Mouse (Mus musculus): ENCODE results near the gene Sbf2. TPM values are rescaled to one million over a fixed set of nuclear protein-coding genes. Genes with fewer than 3 reads are reported as not detected.

The Sbf2 gene
- polyA plus RNA-seq, 1 experiment from 2014 or later, result 32.1 TPM

GRCm38 (mm10) chr7:110265796-110266195 is 348.9 kb downstream of the Sbf2 start:
- H3K27ac ChIP-seq (ENCODE audit: low read length), result no peak overlapping the region
- no peak overlapping the region for H3K4me3 ChIP-seq (ENCODE audit: low read length)
- ATAC-seq (ENCODE audit: low FRiP score, low TSS enrichment), result no peak
- H3K36me3 ChIP-seq (ENCODE audit: insufficient read depth, low read length), result peaks cover 13% of the 10 kb centered on the region; the same call in 1 of the 2 replicates
- no peaks in the 10 kb centered on the region for H3K4me1 ChIP-seq (ENCODE audit: insufficient read depth, low read length)
- no peak overlapping the region for H3K4me2 ChIP-seq (replicated peaks; ENCODE audit: low read depth, low read length)
- H3K27me3 ChIP-seq (ENCODE audit: insufficient read depth, low read length), result no peaks in the 10 kb centered on the region
- 30% methylated on average over 7 of the region's 7 CpGs for whole genome bisulfite sequencing
- H3K9me3 ChIP-seq (ENCODE audit: low read length), result no peaks in the 10 kb centered on the region
- H3K9ac ChIP-seq (replicated peaks; ENCODE audit: low read length), result no peak overlapping the region

- H3K27me3 ChIP-seq (ENCODE audit: insufficient read depth, low read length), result no peaks in the 10 kb centered on the region
- no peak for ATAC-seq (ENCODE audit: low FRiP score, low TSS enrichment)
- no peak overlapping the region for H3K4me2 ChIP-seq (replicated peaks; ENCODE audit: low read depth, low read length)
- no peak overlapping the region for H3K9ac ChIP-seq (replicated peaks; ENCODE audit: low read length)
- no peaks in the 10 kb centered on the region for H3K36me3 ChIP-seq (ENCODE audit: insufficient read depth, low read length)
- no peaks in the 10 kb centered on the region for H3K9me3 ChIP-seq (ENCODE audit: low read length)
- H3K4me1 ChIP-seq (ENCODE audit: insufficient read depth, low read length), result peaks cover 1% of the 10 kb centered on the region; the same call in 1 of the 2 replicates
- H3K27ac ChIP-seq (ENCODE audit: low read length), result no peak overlapping the region
- 65% methylated on average over 1 of the region's 1 CpGs for WGBS
- no peak overlapping the region for H3K4me3 ChIP-seq (ENCODE audit: low read length)
These were observed 351.2 kb downstream of the Sbf2 start for GRCm38 (mm10) chr7:110263474-110263873.

DNA sequence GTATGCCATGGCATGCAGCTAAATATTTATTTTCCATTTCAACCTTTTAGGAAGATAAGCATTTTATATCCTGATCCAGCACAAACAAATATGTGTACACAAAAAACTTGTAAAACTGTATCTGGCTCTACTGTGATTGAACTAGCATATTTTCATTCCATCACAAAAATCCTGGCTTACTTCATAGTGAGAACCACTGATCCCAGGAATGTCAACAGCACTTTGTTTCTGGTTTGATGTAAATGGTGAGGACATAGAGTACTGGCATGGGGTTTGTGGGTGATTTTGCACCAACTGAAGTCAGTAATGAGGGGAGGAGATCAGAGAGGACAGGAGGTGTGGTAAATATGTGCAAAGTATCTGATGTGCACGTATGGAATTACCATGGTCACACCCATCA is 352.1 kb downstream of the Sbf2 start:
- no peak for ATAC-seq (ENCODE audit: low FRiP score, low TSS enrichment)
- no peaks in the 10 kb centered on the region for H3K9me3 ChIP-seq (ENCODE audit: low read length)
- H3K27ac ChIP-seq (ENCODE audit: low read length), result no peak overlapping the region
- H3K36me3 ChIP-seq (ENCODE audit: insufficient read depth, low read length), result no peaks in the 10 kb centered on the region
- H3K4me1 ChIP-seq (ENCODE audit: insufficient read depth, low read length), result peaks cover 7% of the 10 kb centered on the region; the same call in 1 of the 2 replicates
- H3K4me3 ChIP-seq (ENCODE audit: low read length), result no peak overlapping the region
- H3K27me3 ChIP-seq (ENCODE audit: insufficient read depth, low read length), result no peaks in the 10 kb centered on the region
- no peak overlapping the region for H3K9ac ChIP-seq (replicated peaks; ENCODE audit: low read length)
- WGBS, result 83% methylated on average over 1 of the region's 1 CpGs
- H3K4me2 ChIP-seq (replicated peaks; ENCODE audit: low read depth, low read length), result no peak overlapping the region

GRCm38 (mm10) chr7:110261807-110262206 is 352.9 kb downstream of the Sbf2 start:
- Histone ChIP-seq H3K9me3 (ENCODE audit: low read length) (no peaks in the 10 kb centered on the region), H3K27ac (ENCODE audit: low read length) (no peak overlapping the region), H3K4me1 (ENCODE audit: insufficient read depth, low read length) (peaks cover 14% of the 10 kb centered on the region; the same call in 1 of the 2 replicates), H3K36me3 (ENCODE audit: insufficient read depth, low read length) (no peaks in the 10 kb centered on the region), H3K4me3 (ENCODE audit: low read length) (no peak overlapping the region), H3K4me2 (replicated peaks; ENCODE audit: low read depth, low read length) (no peak overlapping the region), H3K9ac (replicated peaks; ENCODE audit: low read length) (no peak overlapping the region), H3K27me3 (ENCODE audit: insufficient read depth, low read length) (no peaks in the 10 kb centered on the region)
- no peak for ATAC-seq (ENCODE audit: low FRiP score, low TSS enrichment)
- 70% methylated on average over 4 of the region's 4 CpGs for WGBS

DNA sequence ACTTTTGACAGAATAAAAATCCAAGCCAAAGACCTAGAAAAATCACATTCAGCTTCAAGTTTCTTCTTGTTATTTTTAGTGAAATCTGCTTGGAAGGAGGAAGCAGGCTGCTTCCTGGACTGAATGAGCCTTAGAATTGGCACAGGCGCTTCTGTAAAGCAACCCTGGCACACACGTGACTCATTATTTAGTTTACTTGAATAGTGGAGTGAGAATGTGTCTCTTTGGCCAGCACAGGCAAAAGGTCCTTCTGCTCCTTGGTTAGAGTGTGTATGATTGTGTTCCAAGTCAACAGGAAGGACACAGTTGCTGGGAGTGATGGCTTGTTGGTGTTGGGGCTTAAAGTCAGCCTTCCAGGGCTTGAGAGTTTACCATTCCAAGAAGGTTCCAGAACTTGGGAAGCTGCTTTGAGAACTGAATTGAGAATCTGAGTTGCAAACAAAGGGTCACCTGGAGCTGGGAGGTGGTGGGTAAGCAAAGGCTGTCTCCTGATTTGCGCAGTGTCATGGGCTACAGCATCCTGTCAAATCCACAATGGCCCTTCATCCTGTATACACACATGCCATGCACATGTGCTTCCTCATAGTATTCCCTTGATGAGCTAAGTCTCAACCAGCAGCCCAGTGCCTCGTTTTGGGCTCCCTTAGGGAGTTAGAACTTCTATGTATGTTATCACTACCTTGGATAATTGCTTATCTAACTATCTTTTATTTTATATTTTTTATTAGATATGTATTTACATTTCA is 354.6 kb downstream of the Sbf2 start:
- ATAC-seq (ENCODE audit: low FRiP score, low TSS enrichment), result 0 out of 2 replicates have a peak, but pooled peaks have one; percentile 54
- Histone ChIP-seq H3K4me1 (ENCODE audit: insufficient read depth, low read length) (peaks cover 15% of the 10 kb centered on the region; the same call in 1 of the 2 replicates), H3K9ac (replicated peaks; ENCODE audit: low read length) (no peak overlapping the region), H3K27ac (ENCODE audit: low read length) (peak overlapping the region; percentile 75), H3K27me3 (ENCODE audit: insufficient read depth, low read length) (no peaks in the 10 kb centered on the region), H3K36me3 (ENCODE audit: insufficient read depth, low read length) (no peaks in the 10 kb centered on the region), H3K4me2 (replicated peaks; ENCODE audit: low read depth, low read length) (no peak overlapping the region), H3K9me3 (ENCODE audit: low read length) (no peaks in the 10 kb centered on the region), H3K4me3 (ENCODE audit: low read length) (no peak overlapping the region)
- WGBS, result 69% methylated on average over 4 of the region's 4 CpGs

DNA sequence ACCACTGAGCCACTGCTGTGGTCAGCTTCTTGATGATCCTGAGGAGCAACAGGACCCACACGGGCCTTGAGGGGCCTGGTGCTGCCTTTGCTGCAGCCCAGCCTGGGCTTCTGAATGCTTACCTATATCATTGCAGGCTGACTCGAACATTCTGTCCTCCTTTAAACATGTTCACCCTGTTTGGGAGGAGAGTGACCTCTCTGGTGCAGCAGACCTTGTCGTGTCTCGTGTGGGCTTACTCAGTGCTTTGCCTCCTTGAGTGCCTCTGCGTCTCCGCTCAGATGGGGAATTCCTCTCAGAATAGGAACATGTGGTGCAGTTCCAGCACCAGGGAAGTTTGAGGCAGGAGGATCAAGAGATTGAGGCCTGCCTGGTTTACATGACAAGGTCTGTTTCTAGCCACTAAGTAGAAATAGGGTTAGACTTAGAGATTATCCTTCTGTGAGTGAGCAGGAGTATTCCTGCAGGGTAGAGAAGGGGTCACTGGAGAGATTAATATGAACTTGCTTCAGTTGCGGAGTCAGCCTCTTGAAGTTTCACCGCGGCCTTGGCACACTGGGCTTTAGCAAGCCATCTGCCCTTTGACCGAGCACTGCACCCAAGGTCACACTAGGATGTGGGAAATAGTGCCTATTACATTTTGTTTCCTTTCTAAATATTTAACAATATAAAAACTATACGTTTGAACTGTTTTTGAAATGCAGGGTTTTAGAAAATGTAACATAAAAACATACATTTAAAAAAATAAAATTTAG is 356.3 kb downstream of the Sbf2 start:
- H3K27ac ChIP-seq (ENCODE audit: low read length), result 0 out of 2 replicates have a peak overlapping the region, but pooled peaks have one; percentile 31
- no peaks in the 10 kb centered on the region for H3K27me3 ChIP-seq (ENCODE audit: insufficient read depth, low read length)
- H3K4me3 ChIP-seq (ENCODE audit: low read length), result no peak overlapping the region
- H3K4me2 ChIP-seq (replicated peaks; ENCODE audit: low read depth, low read length), result no peak overlapping the region
- H3K36me3 ChIP-seq (ENCODE audit: insufficient read depth, low read length), result peaks cover 2% of the 10 kb centered on the region; the same call in 1 of the 2 replicates
- H3K4me1 ChIP-seq (ENCODE audit: insufficient read depth, low read length), result peaks cover 19% of the 10 kb centered on the region; the same call in 1 of the 2 replicates
- ATAC-seq (ENCODE audit: low FRiP score, low TSS enrichment), result peak; percentile 74; the same call in 1 of the 2 replicates
- no peaks in the 10 kb centered on the region for H3K9me3 ChIP-seq (ENCODE audit: low read length)
- H3K9ac ChIP-seq (replicated peaks; ENCODE audit: low read length), result no peak overlapping the region
- WGBS, result 57% methylated on average over 11 of the region's 11 CpGs

Other genes starting within 250 kb of the Sbf2 start
- gene Adm, start 12.7 kb upstream of the Sbf2 start, polyA plus RNA-seq (2015; fragmentation: Nextera tagmentation; extraction: Ambion mirVana), result 10.1 and 11.4 TPM in 2 replicates
- gene Ampd3, start 153.3 kb upstream of the Sbf2 start, polyA plus RNA-seq (2015; fragmentation: Nextera tagmentation; extraction: Ambion mirVana), result 8.8 and 10.1 TPM in 2 replicates
- 30.3 and 32.2 TPM in 2 replicates for gene Rnf141, start 229.5 kb upstream of the Sbf2 start, polyA plus RNA-seq (2015; fragmentation: Nextera tagmentation; extraction: Ambion mirVana)
- 6.3 and 8.6 TPM in 2 replicates for gene Lyve1, start 248.3 kb upstream of the Sbf2 start, polyA plus RNA-seq (2015; fragmentation: Nextera tagmentation; extraction: Ambion mirVana)